Comparison of ENCODE assay signal across 29 mouse cellular contexts in genomic region chr12:74326644-74327043, GRCm38 (mm10). TPM values are rescaled to one million over a fixed set of nuclear protein-coding genes. Genes with fewer than 3 reads are reported as not detected.
DNase-seq lines count a peak whose midpoint lies in the region; ATAC-seq and TF ChIP-seq lines count a peak whose summit lies in the region.
"Had no signal": no experiment of that assay in that cellular context is flagged by ENCODE, and none has a peak within 500 bp of the region (broad histone marks: within the 10 kb centered on the region; RNA-seq: fewer than 3 reads in every experiment).

No protein-coding gene starts in this region.

- H3K27ac ChIP-seq in forebrain, postnatal 0 days (ENCODE audit: low read depth, low read length), result no peak overlapping the region
- no peak overlapping the region for H3K27ac ChIP-seq in forebrain, embryonic 11.5 days (ENCODE audit: low read depth, low read length)
- H3K27ac ChIP-seq in left cerebral cortex, adult 2 months, result peak overlapping the region; percentile 3; the same call in 1 of the 2 replicates
- H3K27ac ChIP-seq: embryonic facial prominence, embryonic 15.5 days; forebrain, embryonic 10.5 days; gastrocnemius, adult 2 months; hindbrain, embryonic 10.5 days; hindbrain, embryonic 14.5 days had no signal

- intact Hi-C loops in left cerebral cortex, adult 2 months (cut with DNase I), result loop anchor here (2.0 to 10.0 kb wide), 3 partner anchors 756 to 968 kb away; partner anchors contain the start of gene Kcnh5
- intact Hi-C loops in left cerebral cortex, postnatal 10 days (cut with DNase I), result loop anchor here (10.0 kb wide), 1 partner anchor 1318 kb away; no protein-coding TSS in a partner anchor

- no peak overlapping the region for H3K4me3 ChIP-seq in forebrain, postnatal 0 days (ENCODE audit: low read depth, low read length)
- no peak overlapping the region for H3K4me3 ChIP-seq in forebrain, embryonic 11.5 days (ENCODE audit: low read depth, low read length)
- no peak overlapping the region for H3K4me3 ChIP-seq in left cerebral cortex, adult 2 months
- H3K4me3 ChIP-seq: embryonic facial prominence, embryonic 15.5 days; erythroblast, embryonic 14.5 days; forebrain, embryonic 10.5 days; gastrocnemius, adult 2 months; heart, embryonic 12.5 days; hindbrain, embryonic 10.5 days had no signal

- no peaks in the 10 kb centered on the region for H3K36me3 ChIP-seq in forebrain, postnatal 0 days (ENCODE audit: insufficient read depth)
- H3K36me3 ChIP-seq in forebrain, embryonic 11.5 days (ENCODE audit: control insufficient read depth, insufficient read depth, low read length), result no peaks in the 10 kb centered on the region
- H3K36me3 ChIP-seq: embryonic facial prominence, embryonic 15.5 days; forebrain, embryonic 10.5 days; heart, embryonic 12.5 days; hindbrain, embryonic 10.5 days had no signal

- H3K9me3 ChIP-seq in forebrain, postnatal 0 days (ENCODE audit: low read length), result no peaks in the 10 kb centered on the region
- H3K9me3 ChIP-seq in forebrain, embryonic 11.5 days (ENCODE audit: control insufficient read depth, low read length), result no peaks in the 10 kb centered on the region
- H3K9me3 ChIP-seq: embryonic facial prominence, embryonic 15.5 days; forebrain, embryonic 10.5 days; heart, embryonic 12.5 days; hindbrain, embryonic 10.5 days had no signal

- peak; percentile 56 for ATAC-seq in forebrain, postnatal 0 days
- no peak for ATAC-seq in forebrain, embryonic 11.5 days (replicated peaks; ENCODE audit: low FRiP score)
- ATAC-seq: activated CD4-positive, CD25-positive, alpha-beta regulatory T cell, adult 4 months; inflammation-experienced regulatory T-cells, adult 6 months; Patski had no signal

- WGBS in forebrain, postnatal 0 days, result 59% methylated on average over 3 of the region's 3 CpGs
- 88% methylated on average over 3 of the region's 3 CpGs for WGBS in forebrain, embryonic 11.5 days

- H3K27me3 ChIP-seq in forebrain, postnatal 0 days (ENCODE audit: insufficient read depth, low read length), result no peaks in the 10 kb centered on the region
- no peaks in the 10 kb centered on the region for H3K27me3 ChIP-seq in forebrain, embryonic 11.5 days (ENCODE audit: control insufficient read depth, insufficient read depth, low read length)
- H3K27me3 ChIP-seq: CH12.LX; embryonic facial prominence, embryonic 15.5 days; heart, embryonic 12.5 days had no signal

- no peak overlapping the region for H3K9ac ChIP-seq in forebrain, postnatal 0 days
- H3K9ac ChIP-seq in forebrain, embryonic 11.5 days (ENCODE audit: low read length), result no peak overlapping the region
- H3K9ac ChIP-seq: embryonic facial prominence, embryonic 15.5 days; heart, embryonic 12.5 days; hindbrain, embryonic 14.5 days had no signal

- no peak overlapping the region for H3K4me2 ChIP-seq in forebrain, postnatal 0 days (ENCODE audit: low read depth)
- H3K4me2 ChIP-seq in forebrain, embryonic 11.5 days (ENCODE audit: low read depth, low read length, severe bottlenecking), result no peak overlapping the region
- H3K4me2 ChIP-seq: embryonic facial prominence, embryonic 15.5 days; heart, embryonic 12.5 days; hindbrain, embryonic 14.5 days had no signal

- peak; percentile 40; the same call in 1 of the 2 replicates for TF ChIP-seq CTCF in forebrain, postnatal 0 days (IDR thresholded peaks at IDR 0.05; ENCODE audit: low read depth)
- TF ChIP-seq CTCF in left cerebral cortex, adult 2 months (IDR thresholded peaks at IDR 0.05), result peak; percentile 32

- peak; percentile 62 for DNase-seq in forebrain, postnatal 0 days
- DNase-seq in forebrain, embryonic 11.5 days (ENCODE audit: low spot score), result no peak
- no peak for DNase-seq in left cerebral cortex, adult 2 months (ENCODE audit: extremely low spot score in 1 of 2, low spot score in 2 of 2)
- no peak for DNase-seq in left cerebral cortex, postnatal 10 days (ENCODE audit: extremely low spot score in 1 of 2, low spot score in 2 of 2)
- peak; percentile 39 for DNase-seq in brain, embryonic 18.5 days (ENCODE audit: low read depth, low spot score)
- DNase-seq in cerebellum, adult 11-12 months, result no peak
- DNase-seq: adrenal gland, postnatal 14 days; cerebellum, adult 8-10 months; cerebellum, postnatal 14 days; embryo, embryonic 11 days; gastrocnemius, adult 2 months; gastrocnemius, postnatal 25 days had no signal

- H3K4me1 ChIP-seq in forebrain, postnatal 0 days (ENCODE audit: insufficient read depth), result 0 out of 2 replicates have a peak, but pooled peaks cover 3% of the 10 kb centered on the region
- H3K4me1 ChIP-seq in forebrain, embryonic 11.5 days (replicated peaks; ENCODE audit: control insufficient read depth, insufficient read depth, low read length), result no peaks in the 10 kb centered on the region
- H3K4me1 ChIP-seq: embryonic facial prominence, embryonic 15.5 days; forebrain, embryonic 10.5 days; heart, embryonic 12.5 days; hindbrain, embryonic 10.5 days had no signal

RNA-seq across cellular contexts. Expression of gene Gm11042, which starts 10.4 kb away (rescaled TPM):
- total RNA-seq in forebrain, postnatal 0 days (2014; rRNA removed), result not detected in 2 replicates
- polyA plus RNA-seq in forebrain, postnatal 0 days (2015; fragmentation: Nextera tagmentation; extraction: Ambion mirVana), result not detected in 2 replicates
- not detected in 2 replicates for polyA plus RNA-seq in forebrain, embryonic 11.5 days (2014; fragmentation: Nextera tagmentation; extraction: Ambion mirVana)
- total RNA-seq in left cerebral cortex, adult 2 months (2021), result not detected
- total RNA-seq in left cerebral cortex, postnatal 10 days (2021), result not detected
- total RNA-seq: adrenal gland, adult 18-20 months; adrenal gland, postnatal 14 days; CH12.LX; common myeloid progenitor, adult 5-6 weeks; gastrocnemius, adult 2 months; gastrocnemius, postnatal 25 days; granulocyte monocyte progenitor cell, adult 5-6 weeks; heart, adult 8-10 months; heart, postnatal 25 days had no signal
- polyA plus RNA-seq: activated CD4-positive, CD25-positive, alpha-beta regulatory T cell, adult 4 months; embryonic facial prominence, embryonic 11.5 days; embryonic facial prominence, embryonic 15.5 days; erythroblast, embryonic 14.5 days; forebrain, embryonic 10.5 days; heart, embryonic 12.5 days; heart, embryonic 16.5 days; hindbrain, embryonic 10.5 days; hindbrain, embryonic 14.5 days; inflammation-experienced regulatory T-cells, adult 6 months; Patski had no signal

Comparison
In these comparisons a context has a peak if more than half of its experiments do, and no peak if none do; other contexts are left out.
1. DNase-seq: peak in forebrain, postnatal 0 days (single experiment) and brain, embryonic 18.5 days (single experiment); none in forebrain, embryonic 11.5 days (single experiment), left cerebral cortex, adult 2 months (0 of 2), left cerebral cortex, postnatal 10 days (0 of 2) and cerebellum, adult 11-12 months (single experiment).